Mouse (Mus musculus): Measurements from ENCODE around the gene Plxdc1. TPM values are rescaled to one million over a fixed set of nuclear protein-coding genes. Genes with fewer than 3 reads are reported as not detected.

The Plxdc1 gene
- total RNA-seq, 2 experiments from 2014 or later: 6.3 to 13.7 TPM

- no peak for ATAC-seq (ENCODE audit: poor library complexity, severe bottlenecking)
Observed at GRCm38 (mm10) chr11:97880362-97880761, 105.9 kb downstream of the Plxdc1 start.

- ATAC-seq (ENCODE audit: poor library complexity, severe bottlenecking): no peak
Observed at GRCm38 (mm10) chr11:97877341-97877740, 108.9 kb downstream of the Plxdc1 start.

GRCm38 (mm10) chr11:97874396-97874795 lies 111.8 kb downstream of the Plxdc1 start:
- no peak for ATAC-seq (ENCODE audit: poor library complexity, severe bottlenecking)

Other genes with a start within 250 kb of the Plxdc1 start
- gene Pip4k2b, start 241.7 kb downstream of the Plxdc1 start, total RNA-seq (2015): 14.9 and 17.3 TPM in 2 replicates
- gene Pip4k2b, start 241.7 kb downstream of the Plxdc1 start, total RNA-seq (2017): 19.6 and 25.7 TPM in 2 replicates
- gene Cwc25, start 219.9 kb downstream of the Plxdc1 start, total RNA-seq (2015): 11.1 and 11.8 TPM in 2 replicates
- gene Cwc25, start 219.9 kb downstream of the Plxdc1 start, total RNA-seq (2017): 21.0 and 22.4 TPM in 2 replicates
- not detected in 2 replicates for gene 1700001P01Rik, start 210.5 kb downstream of the Plxdc1 start, total RNA-seq (2015)
- gene 1700001P01Rik, start 210.5 kb downstream of the Plxdc1 start, total RNA-seq (2017): not detected in 2 replicates
- 1,123 and 1,179 TPM in 2 replicates for gene Rpl23, start 204.0 kb downstream of the Plxdc1 start, total RNA-seq (2015)
- 895 and 904 TPM in 2 replicates for gene Rpl23, start 204.0 kb downstream of the Plxdc1 start, total RNA-seq (2017)
- gene Lasp1, start 187.4 kb downstream of the Plxdc1 start, total RNA-seq (2015): 121 and 128 TPM in 2 replicates
- 315 and 351 TPM in 2 replicates for gene Lasp1, start 187.4 kb downstream of the Plxdc1 start, total RNA-seq (2017)
- gene B230217C12Rik, start 145.7 kb downstream of the Plxdc1 start, total RNA-seq (2015): 2.3 and 2.5 TPM in 2 replicates
- gene B230217C12Rik, start 145.7 kb downstream of the Plxdc1 start, total RNA-seq (2017): 0.33 and 0.45 TPM in 2 replicates
- gene Fbxo47, start 102.3 kb downstream of the Plxdc1 start, total RNA-seq (2015): 0.30 and 2.1 TPM in 2 replicates
- gene Fbxo47, start 102.3 kb downstream of the Plxdc1 start, total RNA-seq (2017): 0.73 and 1.5 TPM in 2 replicates
- 42.9 and 56.3 TPM in 2 replicates for gene Arl5c, start 9.7 kb upstream of the Plxdc1 start, total RNA-seq (2015)
- 51.2 TPM in 2 replicates for gene Arl5c, start 9.7 kb upstream of the Plxdc1 start, total RNA-seq (2017)
- 1.2 and 1.4 TPM in 2 replicates for gene Cacnb1, start 36.6 kb upstream of the Plxdc1 start, total RNA-seq (2015)
- 0.62 and 0.65 TPM in 2 replicates for gene Cacnb1, start 36.6 kb upstream of the Plxdc1 start, total RNA-seq (2017)
- 2,687 and 2,729 TPM in 2 replicates for gene Rpl19, start 40.3 kb upstream of the Plxdc1 start, total RNA-seq (2015)
- gene Rpl19, start 40.3 kb upstream of the Plxdc1 start, total RNA-seq (2017): 1,233 and 1,246 TPM in 2 replicates
- gene Stac2, start 67.0 kb upstream of the Plxdc1 start, total RNA-seq (2015): 0.09 TPM in 1 of 2 replicates, not detected in the other
- gene Stac2, start 67.0 kb upstream of the Plxdc1 start, total RNA-seq (2017): 0.04 and 0.08 TPM in 2 replicates
- gene Fbxl20, start 164.0 kb upstream of the Plxdc1 start, total RNA-seq (2015): 11.3 and 12.6 TPM in 2 replicates
- 12.4 and 14.8 TPM in 2 replicates for gene Fbxl20, start 164.0 kb upstream of the Plxdc1 start, total RNA-seq (2017)
- 64.5 and 70.6 TPM in 2 replicates for gene Med1, start 206.8 kb upstream of the Plxdc1 start, total RNA-seq (2015)
- 32.5 and 36.3 TPM in 2 replicates for gene Med1, start 206.8 kb upstream of the Plxdc1 start, total RNA-seq (2017)
- gene Cdk12, start 216.6 kb upstream of the Plxdc1 start, total RNA-seq (2015): 40.6 and 43.8 TPM in 2 replicates
- 50.2 and 52.2 TPM in 2 replicates for gene Cdk12, start 216.6 kb upstream of the Plxdc1 start, total RNA-seq (2017)